Mouse (Mus musculus) thymus, postnatal 25 days (tissue): ENCODE measurements around the gene Med25.
"Not testable (repeated sequence)": the region's sequence is repeated elsewhere in the genome, so short reads cannot be mapped to it uniquely, and the experiment has no call there.

ENCODE experiments used
- DNase-seq: peaks from one replicate; pipeline ENCODE4 v3.0.0; 2022

Med25 gene

DNA sequence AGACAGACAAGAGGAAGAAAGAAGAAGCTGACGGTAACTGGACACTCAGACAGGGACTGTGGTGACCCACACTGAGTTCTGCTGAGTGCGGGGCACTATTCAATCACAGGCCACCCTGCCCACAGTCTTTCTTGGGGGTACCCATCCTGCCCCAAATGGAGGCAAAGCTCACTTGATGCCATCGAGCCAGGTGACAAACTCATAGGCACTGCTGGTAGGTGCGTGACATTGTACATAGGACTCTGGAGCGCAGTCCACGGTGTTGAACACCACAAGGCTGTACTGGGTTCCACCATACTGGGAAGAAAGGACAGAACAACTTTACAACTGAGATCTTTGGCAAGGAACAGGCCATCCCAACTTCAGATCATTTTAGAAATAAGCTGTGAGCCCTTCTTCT is 901 bp downstream of the Med25 start:
- no peak for DNase-seq

DNA sequence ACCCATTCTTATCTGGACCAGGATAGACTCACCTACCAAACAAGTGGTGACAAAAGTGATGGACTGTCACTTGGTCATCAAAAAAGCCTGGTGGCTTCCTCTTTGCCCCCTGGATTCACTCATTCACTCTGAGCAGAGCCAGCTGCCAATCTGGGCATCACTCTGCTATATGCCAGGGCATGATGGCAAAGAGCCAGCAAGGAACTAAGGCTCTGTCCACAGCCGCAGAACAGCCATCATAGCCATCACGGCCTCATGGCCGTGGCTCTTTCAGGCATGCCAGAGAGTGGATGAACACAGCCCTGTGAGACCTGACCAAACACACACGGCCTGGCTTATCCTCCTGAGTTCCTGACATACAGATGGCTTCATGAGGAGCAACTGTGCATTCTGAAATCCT is 1.8 kb downstream of the Med25 start:
- no peak for DNase-seq

DNA sequence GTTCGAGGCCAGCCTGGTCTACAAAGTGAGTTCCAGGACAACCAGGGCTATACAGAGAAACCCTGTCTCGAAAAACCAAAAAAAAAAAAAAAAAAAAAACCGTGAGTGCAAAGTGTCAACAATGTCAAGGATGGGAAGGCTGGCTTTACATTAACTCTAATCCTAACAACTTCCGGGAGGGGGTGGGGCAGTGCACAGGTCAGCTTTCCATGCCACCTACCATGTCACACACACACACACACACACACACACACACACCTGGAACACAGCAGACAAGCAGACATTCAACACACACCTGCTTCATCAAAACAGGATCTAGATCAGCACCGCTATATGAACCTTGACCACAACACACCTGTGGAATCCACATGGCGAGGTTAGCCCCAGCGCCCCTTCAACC is 2.3 kb downstream of the Med25 start:
- DNase-seq, result no peak

DNA sequence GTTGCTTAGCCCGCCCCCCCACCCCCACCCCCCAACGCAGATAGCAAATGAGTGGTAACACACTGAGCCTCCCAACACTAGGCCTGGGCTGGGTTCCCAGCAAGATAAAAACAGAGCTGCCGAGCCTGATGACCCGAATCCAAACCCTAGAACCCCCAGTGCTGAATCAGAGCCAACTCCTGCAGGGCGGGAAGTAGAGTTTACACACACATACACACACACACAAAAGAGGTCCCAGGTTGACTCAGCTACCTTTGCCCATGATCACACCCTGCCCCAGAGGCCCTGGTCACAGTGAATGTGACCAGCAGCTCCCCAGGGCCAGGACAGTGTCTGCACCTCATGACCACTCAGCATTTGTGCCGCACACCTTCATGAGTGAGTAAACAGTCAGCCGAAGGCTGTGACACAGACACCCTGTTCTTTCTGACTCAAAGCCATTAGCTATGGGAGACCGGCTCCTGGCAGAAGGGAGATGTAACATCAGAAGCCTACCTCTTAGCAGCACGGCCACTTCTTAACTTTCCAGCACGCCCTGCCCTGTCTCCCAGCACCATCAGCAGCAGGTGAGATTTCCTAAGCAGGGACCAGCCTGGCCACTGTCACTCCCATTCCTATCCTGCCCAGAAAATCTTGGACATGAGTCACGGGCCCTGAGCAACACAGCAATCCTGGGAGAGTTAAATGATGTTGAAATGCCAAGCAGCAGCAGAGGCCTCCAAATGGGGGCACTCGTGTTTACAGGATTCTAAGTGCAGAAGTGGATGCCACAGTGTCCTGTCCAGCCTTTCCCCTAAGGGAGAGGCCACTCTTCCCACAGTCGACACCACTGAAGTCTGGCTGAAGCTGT is 4.0 kb downstream of the Med25 start:
- no peak for DNase-seq

DNA sequence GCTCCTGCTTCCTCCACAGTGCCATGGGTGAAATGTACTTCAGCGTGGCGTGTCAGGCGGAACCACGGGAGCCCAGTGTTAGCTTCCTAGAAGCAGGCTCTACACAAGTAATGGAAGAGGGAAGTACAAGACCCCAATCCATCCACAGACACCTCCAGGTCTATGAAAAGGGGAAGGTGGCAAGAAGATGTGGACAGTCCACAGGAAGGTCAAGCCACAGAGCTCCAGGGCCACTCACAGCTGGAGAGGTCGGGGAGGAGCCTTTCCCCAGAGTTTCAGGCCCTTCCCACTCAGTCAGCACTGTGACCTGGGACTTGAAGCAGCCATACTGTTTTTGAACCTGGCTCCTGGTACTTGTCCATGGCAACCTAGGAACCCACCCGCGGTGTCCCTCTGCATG is 5.5 kb downstream of the Med25 start:
- no peak for DNase-seq

DNA sequence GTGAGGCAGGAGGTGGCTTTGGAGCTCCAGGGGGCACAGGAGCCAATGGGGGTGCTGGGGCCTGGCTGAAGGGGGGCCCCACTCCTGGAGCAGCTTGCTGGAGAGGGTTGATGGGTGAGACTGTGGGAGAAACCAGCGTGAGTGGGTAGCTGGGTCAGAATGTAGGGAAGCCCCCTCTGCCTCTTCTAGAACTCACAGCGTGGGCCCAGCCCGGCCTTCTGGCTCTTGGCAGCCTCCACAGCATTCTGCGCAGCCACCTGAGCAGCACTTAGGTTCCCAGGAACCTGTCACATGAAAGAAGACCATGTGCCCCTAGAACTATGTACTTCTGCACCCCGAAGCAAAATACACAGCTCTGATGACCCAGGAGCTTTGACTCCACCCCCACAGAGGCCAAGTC is 7.9 kb downstream of the Med25 start:
- no peak for DNase-seq

DNA sequence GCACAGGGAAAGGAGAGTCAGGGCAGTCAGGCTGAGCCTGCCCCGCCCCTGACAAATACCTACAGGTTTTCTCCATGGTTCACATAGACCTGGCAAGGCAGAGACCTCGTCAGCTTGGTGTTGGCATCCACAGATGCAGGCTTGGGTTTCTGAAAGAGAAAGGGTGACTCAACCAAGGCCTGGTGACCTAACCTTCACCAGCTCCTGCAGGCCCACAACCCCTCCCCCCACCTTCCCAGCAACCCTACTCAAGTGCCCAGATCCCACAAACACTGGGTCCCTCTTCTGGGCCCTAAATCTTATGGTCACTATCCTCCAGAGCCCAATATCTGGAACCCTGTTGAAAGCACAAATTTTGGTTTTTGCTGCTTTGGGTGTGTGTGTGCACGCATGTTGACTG is 9.5 kb downstream of the Med25 start:
- DNase-seq, result no peak

DNA sequence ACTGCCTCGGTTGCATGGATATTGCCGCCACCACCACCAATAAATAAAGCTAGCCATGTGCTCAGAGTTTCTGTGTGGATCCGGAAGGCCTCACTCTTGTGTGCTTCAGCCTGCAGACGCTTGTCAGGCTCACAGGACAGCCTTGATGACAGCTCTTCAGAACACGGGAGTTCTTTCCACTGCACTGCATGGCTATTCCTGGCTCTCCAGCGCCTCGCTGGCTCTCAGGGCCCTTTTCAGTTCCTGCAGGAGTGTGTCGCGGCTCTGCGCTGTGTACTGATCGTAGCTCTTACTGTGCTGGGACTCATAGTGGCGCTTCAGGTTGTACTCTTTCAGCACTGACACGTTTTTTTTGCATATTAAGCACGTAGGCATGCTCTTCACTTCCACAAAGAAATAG is 14.7 kb downstream of the Med25 start:
- no peak for DNase-seq

DNA sequence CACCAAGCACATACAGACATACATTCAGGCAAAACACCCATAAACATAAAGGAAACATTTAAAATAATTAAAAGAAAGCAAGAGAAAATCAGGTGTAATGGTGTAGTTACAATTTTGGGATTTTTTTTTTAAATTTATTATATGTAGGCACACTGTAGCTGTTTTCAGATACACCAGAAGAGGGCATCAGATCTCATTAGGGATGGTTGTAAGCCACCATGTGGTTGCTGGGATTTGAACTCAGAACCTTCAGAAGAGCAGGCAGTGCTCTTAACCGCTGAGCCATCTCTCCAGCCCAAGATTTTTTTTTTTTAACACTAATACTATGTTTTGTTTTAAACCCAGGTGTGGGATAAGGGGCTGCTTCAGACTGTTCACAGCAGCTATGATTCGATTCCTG is 20.7 kb downstream of the Med25 start:
- not testable (repeated sequence) for DNase-seq

DNA sequence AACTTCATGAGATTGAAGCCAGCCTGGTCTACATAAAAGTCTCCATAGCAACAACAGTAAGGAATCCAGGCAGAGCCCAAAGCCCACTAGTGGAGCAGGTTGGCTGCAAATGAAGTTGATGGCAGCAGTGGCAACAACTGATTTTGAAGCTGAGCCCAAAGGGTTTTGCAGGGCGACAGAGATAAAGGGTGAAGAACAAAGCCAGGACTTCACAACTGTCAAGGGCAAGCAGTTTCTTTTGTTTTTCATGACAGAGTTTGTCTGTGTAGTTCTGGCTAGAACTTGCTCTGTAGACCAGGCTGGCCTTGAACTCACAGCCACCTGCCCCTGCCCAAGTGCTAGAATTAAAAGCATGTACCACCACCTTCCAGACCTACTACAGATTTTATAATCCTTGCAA is 21.3 kb downstream of the Med25 start:
- no peak for DNase-seq

DNA sequence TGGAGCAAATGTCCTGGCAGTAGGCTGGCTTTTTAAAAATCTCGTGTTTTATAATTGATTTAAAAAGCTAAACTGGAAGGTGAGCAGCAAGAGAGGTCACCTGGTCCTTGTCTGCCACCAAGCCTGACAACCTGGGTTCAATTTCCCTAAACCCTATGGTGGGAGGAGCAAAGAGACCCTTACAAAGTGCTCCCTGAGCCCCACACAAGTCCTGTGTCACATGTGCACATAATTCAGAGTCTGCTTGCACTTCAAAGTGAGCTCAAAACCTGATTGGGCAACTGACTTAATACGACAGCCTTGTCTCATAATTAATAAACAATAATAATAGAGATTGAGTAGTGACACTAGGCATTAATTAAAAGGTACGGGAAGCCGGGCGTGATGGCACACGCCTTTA is 21.9 kb downstream of the Med25 start:
- no peak for DNase-seq

DNA sequence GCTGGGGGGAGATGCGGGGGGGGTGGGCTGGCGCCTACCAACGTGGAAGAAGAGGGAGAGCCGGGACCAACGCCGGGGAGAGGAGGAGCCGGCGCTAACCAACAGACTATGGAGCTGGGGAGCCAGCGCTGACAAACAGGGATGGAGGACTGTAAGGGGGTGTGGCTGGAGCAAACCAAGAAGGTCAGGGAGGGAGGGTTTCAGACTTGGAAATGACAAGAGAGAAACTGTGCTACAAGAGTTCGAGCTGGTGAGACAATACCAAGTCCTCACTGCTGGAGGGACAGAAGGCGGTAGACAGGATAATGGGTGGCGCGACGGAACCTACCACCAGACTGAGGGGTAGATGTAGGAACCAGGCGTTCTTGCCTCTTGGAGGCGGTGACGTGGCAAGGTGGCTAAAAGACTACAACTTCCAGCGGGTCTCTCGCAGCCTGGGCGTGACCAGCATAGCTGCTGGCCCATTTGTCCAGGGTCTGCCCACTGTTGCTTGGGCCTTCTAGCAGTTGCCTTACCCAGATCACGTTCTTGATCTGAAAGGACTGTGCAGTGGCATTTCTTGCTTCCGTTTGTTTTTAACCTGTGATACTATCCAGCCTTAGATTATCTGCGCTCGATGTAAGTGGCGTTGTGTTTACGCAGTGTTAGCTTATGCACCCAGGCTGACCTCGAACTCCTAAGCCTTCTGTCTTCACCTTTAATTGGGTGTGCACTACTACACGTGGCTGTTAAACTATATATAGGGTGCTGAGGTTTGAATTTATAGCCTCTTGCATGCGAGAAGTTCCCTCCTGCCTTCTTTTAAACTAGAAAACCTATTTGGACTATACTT is 22.6 kb downstream of the Med25 start, which contains the start of gene Ptov1:
Gene Ptov1 (minus strand): TSS at position 92 of the 832 bp plus-strand sequence.
- DNase-seq, result peak; percentile 86

DNA sequence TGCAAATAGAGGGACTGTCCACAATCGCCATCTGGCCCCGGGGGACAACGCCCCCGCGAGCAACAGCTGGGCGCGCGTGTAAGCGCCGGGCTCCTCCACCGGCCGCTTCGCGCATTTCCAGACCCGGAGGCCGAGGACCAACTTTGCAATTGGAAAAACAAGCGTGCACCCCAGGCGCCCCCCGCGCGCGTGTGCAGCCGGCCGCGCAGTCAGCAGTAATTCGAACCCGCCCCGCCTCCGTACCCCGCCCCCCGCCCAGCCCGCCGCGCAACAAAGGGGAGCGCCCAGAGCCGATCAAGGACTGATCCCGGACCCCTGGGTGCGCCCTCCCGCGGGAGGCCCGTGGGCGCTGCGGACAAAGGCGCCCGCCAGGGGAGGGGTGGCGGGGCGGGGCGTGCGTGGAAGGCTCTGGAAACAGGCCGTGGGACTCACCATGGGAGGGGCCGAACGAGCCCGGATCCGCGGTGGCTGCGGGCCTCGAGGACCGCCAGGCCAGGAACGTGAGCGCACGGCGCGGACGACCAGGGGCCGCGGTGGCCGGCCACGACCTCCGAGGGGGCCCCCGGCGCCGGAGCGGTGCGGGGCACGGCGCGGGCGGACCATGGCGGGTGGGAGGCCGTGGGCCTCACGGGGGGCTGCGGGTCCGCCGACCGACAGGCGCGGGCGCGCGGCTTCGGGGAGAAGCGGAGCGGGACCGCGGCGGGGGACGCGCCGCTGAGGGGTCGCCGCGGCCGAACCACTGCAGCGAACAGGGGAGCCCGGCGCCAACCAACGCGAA is 23.4 kb downstream of the Med25 start:
- DNase-seq, result peak; percentile 64

DNA sequence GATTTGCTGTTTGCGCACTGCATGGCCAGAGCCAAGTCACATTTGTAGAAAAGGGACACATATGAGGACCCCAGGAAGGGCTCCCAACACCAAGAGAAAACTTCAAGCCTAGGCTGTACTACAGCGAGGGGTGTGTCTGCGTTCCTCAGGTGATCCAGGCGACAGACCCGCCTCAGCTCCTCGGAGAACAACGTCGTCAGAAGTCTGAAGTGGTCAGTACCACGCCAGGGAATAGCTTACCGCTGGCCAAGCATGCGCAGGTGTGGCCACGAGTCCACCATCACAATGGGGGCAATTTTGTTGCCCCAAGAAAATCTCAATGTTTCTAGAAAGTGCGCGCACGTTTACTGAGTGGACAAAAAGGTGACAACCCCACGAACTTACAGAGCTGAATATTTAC is 24.0 kb downstream of the Med25 start:
- DNase-seq, result no peak

DNA sequence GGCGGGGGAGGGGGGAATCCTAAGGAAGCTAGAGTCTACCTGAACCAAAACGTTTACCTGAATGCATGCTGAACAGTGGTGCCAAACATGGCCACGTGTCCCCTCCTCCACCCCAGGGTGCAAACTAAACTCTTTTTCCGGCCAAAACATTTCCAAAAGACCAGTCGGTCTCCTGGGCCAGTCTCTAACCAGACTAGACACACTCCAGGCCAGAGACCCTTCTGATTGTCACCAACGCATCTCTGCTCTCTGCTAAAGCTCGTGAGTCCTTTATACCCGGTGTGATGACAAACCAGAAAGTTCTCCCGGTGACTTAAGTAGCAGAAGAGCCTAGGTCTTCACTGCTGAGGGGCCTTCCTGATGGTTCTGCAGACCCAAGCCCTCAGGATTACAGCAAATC is 24.7 kb downstream of the Med25 start:
- no peak for DNase-seq

DNA sequence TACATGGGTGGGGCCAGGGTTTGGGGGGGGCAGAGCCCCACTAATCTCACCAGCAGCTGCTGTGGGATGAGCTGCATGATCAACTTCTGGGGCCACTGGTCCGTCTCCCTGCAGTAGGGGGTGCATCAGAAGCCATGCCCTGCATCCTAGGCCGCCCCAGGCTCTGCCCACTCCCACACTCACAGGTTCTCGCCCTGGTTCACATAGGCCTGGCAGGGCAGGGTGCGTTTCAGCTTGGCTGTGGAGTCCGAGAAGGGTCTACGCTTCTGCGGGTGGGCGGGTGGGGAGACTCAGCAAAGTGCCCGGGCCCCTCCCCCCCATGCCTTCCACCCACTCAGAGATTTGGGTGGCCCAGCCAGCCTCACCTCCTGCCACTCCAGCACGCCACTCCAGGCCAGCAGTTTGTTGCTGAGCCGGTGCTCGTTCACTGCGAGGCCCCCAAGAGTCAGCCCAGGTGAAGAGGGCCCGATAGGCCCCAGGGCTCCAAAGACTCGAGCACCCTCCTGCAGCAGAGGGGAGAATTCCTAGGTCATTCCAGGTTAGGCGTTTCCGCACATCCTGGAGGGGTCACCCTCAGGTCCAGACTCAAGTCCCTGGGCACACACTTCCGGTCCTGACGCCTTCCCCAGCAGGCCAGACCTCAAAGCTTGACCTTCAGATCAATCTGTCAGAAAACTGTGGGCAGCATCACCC is 25.4 kb downstream of the Med25 start:
- no peak for DNase-seq

DNA sequence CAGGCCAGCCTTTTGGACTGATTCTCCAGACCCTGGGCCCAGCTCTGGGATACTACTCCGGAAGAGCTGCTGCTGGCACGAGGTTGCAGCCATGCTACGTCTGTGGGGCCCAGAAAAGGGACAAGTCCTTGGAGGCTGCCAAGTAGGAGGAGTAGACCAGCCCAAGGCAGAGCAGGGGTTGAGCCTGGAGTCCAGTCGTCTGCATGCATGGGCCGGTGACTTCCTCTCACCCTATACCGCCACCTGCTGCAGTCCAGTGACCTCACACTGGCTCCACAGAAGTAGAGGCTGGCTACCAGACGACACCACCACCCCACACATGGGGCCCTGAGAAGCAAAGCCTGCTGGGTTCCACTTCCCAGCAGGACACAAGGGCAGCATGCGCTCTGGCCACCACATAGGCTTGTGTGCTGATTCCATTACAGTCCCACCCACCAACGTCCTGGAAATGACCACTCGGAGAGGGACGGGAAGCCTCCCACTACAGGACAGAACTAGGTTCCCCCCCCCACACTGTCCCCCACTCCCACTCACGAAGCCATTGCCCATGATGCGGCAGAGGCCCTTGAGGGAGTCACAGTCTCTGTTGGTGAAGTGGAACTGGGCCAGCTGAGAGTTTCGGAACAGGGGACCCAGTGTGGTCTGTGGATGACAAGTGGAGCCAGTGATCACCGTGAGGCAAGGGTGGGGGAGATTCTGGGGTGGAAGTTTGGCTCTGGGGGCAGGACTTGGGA is 26.1 kb downstream of the Med25 start:
- DNase-seq, result no peak

DNA sequence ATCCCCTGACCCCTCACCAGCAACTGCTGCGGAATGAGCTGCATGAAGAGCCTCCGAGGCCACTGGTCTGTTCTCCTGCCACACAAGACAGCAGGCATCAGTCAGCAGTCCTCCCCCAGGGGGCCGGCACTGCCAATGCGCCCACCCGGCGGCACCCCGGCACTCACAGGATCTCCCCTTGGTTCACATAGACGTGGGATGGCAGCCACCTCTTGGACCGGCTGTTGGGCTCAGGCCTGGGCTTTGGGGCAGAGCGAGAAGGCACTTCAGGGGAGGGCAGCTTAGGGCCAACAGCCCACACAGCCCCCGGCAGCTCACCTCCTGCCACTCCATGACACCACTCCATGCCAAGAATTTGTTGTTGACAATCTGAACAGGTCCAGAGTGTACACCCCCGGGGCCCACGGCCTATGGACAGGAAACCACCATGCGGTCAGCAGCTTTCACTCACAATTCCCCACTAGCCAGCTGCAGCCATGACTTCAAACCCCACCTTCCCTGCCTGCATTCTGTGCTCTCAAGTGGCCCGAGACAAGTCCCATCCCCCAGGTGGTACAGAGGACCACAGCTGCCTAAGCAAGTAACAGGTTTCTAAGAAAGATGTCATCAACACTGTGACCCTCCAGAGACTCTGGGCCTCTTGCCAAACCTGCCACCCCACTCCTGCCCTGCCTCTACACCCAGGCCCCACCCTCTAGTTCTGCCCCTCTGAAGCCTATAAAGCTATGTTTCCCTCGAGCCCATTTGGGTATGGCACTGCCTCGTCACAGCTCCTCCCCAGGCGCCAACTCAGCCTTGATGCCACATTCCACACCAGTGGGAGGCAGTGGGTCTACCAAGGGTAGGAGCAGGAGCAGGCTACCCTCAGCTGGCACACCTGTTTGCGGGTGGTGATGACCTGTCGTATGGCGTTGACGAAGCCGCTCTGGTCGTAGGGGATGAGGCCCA is 27.6 kb downstream of the Med25 start:
- no peak for DNase-seq

DNA sequence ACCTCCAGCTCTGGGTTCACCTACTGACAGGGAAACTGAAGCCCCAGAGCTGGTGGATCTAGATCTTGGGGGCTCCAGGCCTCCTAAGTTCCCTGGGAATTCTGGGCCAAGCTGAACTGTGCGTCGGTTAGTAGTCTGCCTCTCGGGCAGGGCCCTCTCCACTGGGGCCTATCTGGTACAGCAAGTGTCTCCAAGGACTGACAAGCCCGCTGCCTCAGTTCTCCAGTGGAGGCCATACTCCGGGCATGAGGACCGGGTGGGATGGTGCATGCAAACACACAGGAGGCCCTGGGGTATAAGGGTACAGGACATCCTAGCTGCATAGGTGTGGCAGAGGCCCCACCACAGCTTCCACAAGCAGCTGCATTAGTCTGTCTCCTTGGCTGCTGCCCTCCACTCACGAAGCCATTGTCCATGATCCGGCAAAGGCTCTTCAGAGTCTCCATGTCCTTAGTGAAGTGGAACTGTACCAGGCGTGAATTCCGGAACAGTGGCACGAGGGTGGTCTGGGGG is 28.5 kb downstream of the Med25 start:
- DNase-seq, result no peak

DNA sequence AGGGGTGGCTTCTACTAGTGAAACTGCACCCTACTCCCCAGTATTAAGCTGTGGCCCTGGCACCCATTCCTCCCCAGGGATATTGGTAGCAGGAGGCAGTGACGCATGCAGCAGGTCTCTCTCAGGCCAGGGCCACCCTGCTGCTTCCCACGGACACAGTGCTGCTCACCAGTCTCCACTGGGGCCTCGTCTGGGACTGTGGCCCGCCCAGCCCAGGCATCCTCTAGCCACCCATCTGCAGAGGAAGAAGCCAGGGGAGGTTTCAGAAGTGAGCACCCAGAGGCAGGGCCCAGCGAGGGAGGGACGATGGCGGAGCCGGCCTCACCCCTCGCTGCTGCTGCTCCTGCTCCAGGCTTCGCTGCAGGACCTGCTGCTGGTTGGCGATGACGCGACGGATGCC is 29.3 kb downstream of the Med25 start:
- DNase-seq, result no peak

DNA sequence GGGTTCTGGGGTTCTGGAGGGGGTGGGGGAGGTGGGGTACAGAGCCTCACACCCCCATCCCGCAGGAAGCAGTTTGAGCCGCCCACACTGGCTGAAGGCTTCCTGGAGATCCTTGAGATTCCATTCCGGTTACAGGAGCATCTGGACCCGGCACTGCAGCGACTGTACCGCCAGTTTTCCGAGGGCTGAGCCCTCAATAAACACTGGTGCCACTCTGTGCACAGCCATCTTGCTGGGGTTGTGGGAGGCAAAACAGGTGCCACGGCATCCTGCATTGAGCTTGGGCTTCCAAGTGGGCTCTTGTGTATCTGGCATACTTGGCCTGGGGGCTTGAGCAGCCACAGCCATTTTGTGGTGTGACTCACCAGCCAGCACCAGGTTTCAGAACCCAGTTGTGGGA is 30.1 kb downstream of the Med25 start:
- no peak for DNase-seq
